Mouse (Mus musculus) adrenal gland, postnatal 25 days (tissue): Measurements from ENCODE around the gene Clptm1. TPM values are rescaled to one million over a fixed set of nuclear protein-coding genes. Genes with fewer than 3 reads are reported as not detected.
"Not testable (repeated sequence)": the region's sequence is repeated elsewhere in the genome, so short reads cannot be mapped to it uniquely, and the experiment has no call there.

Experiments
- DNase-seq: peaks from one replicate; pipeline ENCODE4 v3.0.0; 2021; ENCODE audit warnings: mixed read lengths
- total RNA-seq: library from RNA; stranded (reverse); gene quantifications from 2 replicates; pipeline ENCODE4 v1.2.3, GENCODE M21; 2021

Gene Clptm1
- total RNA-seq, 1 experiment from 2014 or later: 148 TPM

DNA sequence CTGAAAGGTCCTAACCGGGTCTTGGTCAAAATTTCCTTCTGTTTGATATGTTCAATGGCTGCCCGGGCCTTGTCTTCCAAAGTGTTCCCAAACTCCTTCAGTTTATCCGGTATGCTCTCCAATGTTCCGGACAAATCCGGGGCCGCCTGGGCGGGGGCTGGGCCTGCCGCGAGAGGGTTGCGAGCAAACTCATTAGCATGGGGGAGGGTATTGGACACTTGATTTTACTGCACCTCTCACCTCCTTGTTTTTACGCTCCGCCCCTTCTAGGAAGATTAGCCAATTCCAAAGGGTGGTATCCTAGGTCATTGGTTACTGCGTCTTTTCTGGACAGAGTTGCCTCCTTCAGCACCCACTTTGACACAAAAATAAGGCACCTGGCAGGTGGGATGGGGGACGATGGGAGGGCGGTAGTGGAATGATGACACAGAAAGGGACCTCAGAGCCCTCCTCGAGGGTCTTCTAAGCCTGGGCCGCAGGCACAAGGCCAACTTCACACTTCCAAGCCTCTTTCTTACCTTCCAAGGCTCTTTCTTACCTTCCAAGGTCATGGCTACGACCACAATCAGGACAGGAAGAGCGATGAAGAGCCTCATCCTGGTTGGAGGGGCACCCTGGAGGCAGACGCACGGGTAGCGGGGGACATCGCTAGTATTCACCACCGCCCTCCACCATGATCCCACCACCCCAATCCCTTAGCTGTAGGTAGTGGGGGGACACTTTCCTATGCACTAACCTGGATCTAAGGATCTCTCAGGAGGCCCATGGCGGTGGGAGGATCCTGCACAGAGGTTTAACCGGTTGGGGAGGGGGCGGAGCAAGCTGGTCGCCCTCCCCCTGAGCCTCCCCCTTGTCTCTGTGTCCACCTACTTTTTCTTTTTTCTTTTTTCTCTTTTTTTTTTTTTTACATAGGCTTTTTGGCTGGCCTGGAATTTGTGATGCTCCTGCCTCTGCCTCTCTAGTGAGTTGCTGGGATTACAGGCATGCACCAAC, 27.3 kb upstream of the Clptm1 start, which contains the start of gene Apoc1:
Gene Apoc1 (minus strand): TSS at position 788 of the 993 bp plus-strand sequence.
- peak; percentile 39 for DNase-seq

DNA sequence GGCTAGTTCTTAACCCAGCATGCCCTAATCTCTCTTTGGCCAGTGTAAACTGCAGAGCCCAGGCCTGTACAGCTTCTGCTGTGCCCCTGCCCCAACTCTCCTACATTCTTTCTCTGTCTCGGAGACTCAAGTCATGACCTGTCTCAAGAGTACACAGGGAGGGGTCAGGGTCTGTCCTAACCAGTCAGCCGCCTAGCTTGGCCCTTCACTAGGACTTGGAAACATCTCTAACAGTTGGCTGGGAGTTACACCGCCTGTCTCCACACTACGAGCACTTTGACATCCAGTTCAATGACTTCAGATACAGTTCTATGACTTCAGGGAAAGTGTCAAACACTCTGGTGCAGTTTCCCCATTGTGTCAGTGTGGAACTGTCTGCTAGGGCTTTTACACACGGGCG, 26.6 kb upstream of the Clptm1 start:
- DNase-seq: no peak

DNA sequence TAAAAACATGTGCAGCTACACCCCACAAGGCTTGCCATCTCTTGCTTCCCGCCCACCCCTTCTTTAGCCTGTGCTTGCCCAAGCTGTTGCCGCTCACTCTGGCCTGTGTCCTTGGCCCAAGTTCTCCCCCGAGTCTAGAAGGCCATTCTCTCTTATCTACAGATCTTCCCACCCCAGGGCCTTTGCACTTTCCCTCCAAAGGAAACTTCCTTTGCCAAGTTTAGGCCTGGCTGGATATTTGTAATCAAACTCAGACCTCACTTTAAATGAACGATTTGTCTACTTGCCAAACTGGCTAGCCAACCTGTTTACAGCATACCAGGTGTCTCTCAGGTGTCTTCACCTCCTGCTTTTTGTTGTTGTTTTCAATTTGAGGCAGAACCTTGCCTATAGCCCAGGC, 26.0 kb upstream of the Clptm1 start:
- no peak for DNase-seq

DNA sequence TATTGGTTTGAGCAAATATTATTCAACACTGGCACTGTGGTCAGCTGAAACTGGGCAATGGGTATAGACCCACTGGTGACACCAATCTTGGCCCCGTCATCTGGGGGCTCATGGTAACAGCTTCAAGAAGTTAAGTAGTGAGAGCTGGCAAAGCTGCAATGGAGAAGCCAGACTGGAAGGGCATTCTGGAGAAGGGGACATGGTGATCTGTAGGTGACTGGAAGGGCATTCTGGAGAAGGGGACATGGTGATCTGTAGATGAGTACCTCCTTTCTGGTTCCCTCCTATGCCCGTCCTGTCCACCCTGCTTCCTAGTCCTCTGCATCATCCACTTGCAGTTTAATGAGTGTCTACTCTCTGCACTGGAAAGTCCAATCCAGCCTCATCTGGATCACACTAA, 23.8 kb upstream of the Clptm1 start:
- DNase-seq: no peak

DNA sequence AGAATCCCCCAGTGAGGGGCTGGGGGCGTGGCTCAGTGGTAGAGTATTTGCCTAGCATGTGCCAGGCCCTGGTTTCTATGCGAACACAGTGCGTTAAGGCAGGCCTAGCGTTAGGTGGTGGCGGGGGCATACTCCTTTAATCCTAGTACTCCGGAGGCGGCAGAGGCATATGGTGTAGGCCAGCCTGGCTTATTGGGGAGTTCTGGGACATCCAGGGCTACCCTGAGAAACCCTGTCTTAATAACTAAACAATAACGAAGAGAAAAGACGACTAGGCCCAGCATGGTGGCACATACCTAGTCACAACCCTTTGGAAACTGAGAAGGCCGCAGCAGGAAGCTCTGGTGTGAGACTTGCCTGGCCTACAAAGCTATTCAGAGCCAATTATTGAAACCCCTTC, 23.3 kb upstream of the Clptm1 start:
- DNase-seq: no peak

GRCm38 (mm10) chr7:19686927-19687583, 22.2 kb upstream of the Clptm1 start:
- not testable (repeated sequence) for DNase-seq

GRCm38 (mm10) chr7:19686521-19686920, 21.7 kb upstream of the Clptm1 start:
- DNase-seq: no peak

- DNase-seq: no peak
These were observed 20.5 kb upstream of the Clptm1 start for GRCm38 (mm10) chr7:19685374-19685773.

DNA sequence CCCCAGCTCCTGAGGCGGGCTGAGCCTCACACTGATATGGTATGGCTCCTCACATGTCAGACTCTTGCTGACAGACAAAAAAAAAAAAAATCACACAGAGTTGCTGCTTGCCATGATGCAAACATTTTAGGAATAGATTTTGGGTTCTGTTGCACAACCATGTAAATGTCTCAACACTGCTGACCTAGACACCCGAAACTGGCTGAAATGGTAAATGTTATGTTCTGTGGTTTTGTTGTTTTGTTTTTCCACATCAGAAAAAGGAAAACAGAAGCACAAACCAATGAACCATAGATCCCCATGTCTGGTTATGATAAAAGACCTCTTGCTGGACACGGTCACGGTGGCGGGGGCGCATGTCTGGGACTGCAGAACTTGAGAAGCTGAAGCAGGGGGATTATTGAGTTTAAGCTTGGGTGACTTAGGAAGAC, 19.0 kb upstream of the Clptm1 start:
- DNase-seq: no peak

- DNase-seq: no peak
These were observed 18.1 kb upstream of the Clptm1 start for GRCm38 (mm10) chr7:19682979-19683378.

GRCm38 (mm10) chr7:19681202-19681694, 16.4 kb upstream of the Clptm1 start, which contains the start of the genes Gm44805 and Apoc4:
TSS of gene Gm44805 (minus strand) at chr7:19681423.
TSS of gene Apoc4 (minus strand) at chr7:19681479.
- peak; percentile 74 for DNase-seq

DNA sequence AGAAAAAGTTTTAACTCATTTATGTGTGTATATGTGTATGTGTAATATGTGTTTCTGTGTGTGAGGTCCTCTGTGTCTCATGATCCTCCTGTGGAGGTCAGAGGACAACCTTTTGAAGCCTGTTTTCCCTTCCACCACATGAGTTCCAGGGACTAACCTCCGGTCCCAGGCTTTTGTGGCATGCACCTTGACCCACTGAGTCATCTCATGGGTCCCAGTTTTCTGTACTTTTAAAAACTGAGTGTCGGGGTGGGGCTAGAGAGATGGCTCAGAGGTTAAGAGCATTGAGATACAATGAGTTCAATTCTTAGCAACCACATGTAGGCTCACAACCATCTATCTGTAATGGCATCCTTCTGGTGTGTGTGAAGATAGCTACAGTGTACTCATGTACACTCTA, 15.9 kb upstream of the Clptm1 start:
- no peak for DNase-seq

- no peak for DNase-seq
These were observed 14.1 kb upstream of the Clptm1 start for GRCm38 (mm10) chr7:19678901-19679300.

- DNase-seq: no peak
These were observed 13.0 kb upstream of the Clptm1 start, which contains the start of gene Apoc2 for GRCm38 (mm10) chr7:19677872-19678271. TSS of gene Apoc2 (minus strand) at chr7:19677941.

GRCm38 (mm10) chr7:19676662-19677061, 11.8 kb upstream of the Clptm1 start:
- DNase-seq: no peak

- DNase-seq: no peak
These were observed 11.0 kb upstream of the Clptm1 start for GRCm38 (mm10) chr7:19675824-19676223.

- DNase-seq: no peak
These were observed 8.4 kb upstream of the Clptm1 start for GRCm38 (mm10) chr7:19673083-19673699.

DNA sequence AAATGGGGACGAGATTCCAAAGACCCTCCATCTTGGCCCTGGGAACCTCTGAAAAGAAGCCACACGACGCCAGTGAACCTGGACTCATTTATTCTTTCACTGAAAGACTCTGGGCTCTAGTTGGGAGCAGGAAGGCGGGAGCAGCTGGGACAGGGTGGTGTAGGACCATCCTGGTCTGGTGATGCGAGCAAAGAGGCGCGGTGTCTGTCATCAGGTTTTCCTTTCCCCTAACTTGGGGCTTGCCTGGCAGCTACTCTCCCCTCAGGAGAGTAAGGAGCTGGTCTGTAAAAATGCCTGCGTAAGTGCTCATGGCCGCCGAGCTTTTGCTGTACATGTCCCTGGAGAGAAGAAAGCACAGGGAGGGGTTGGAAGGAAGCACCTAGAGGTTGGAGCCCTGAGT, 6.7 kb upstream of the Clptm1 start:
- DNase-seq: no peak

DNA sequence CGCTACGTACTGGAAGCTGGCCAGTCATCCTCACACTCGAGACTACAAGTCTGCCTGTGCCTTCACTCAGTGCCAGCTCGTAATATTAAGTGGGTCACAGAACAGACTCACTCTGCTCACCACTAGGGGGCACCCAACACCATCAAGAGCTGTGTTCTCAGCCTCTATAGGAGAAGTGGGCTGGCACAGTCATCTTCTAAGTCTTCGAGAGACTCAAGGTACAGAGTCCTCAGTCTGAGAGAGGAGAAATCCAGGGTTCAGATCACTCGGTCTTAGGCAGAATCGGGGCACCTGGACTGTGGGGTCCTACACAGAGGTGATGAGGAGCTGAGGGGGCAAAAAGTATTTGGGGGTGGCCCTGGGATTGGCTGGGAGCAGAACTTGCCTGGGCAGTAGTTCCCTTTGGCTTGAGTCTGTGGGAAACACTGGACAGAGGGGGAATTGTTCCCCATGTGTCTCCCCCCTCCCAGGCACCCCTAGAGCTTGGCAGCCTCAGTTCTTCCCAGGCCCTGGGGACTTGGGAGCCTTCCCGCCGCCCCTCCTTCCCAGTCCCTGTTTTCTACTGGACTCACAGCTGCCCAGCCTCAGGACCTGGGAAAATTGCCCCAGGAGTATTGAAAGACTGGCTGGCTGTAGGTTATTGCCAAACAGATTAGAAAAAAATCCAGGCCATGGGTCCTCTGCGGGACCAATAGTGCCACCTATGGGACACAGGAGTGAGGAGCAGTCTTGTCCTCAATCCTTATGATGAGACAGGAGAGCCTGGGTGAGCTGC, 4.3 kb upstream of the Clptm1 start:
- DNase-seq: peak; percentile 90

DNA sequence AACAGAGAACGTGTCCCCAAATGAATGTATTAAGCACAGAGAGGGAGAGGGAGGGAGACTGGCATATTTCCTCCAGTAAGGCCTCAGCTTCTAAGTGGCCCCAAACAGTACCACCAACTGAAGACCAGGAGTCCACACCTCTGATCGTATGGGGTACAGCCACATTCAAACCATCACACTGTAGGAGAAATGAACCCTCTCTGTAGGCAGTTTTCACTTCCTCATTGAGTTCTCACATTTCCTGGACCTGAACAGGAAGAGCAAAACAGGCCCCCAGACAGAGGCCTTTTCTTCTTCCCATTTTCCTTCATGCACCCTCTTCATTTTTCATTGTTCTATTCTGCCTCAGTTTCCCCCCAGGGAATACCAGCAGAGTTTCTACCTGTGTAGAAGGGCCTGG, 2.6 kb upstream of the Clptm1 start:
- no peak for DNase-seq

GRCm38 (mm10) chr7:19666750-19667149, 1.9 kb upstream of the Clptm1 start:
- DNase-seq: no peak
